Mouse (Mus musculus) layer of hippocampus, adult 18-20 months (tissue): ENCODE results near the gene Ankrd28. TPM values are rescaled to one million over a fixed set of nuclear protein-coding genes. Genes with fewer than 3 reads are reported as not detected.

ENCODE experiments used
- DNase-seq, 2 experiments: peaks; one replicate each; pipeline ENCODE4 v3.0.0; 2022; ENCODE audit warnings: low spot score in 2 of 2
- total RNA-seq, 2 experiments: library from RNA; stranded (reverse); gene quantifications; 2 replicates each; pipeline ENCODE4 v1.2.3; 2021

Ankrd28 gene
- total RNA-seq, 2 experiments from 2014 or later = 45.4 to 52.1 TPM

- DNase-seq = no peak
Measured at GRCm38 (mm10) chr14:31651206-31651605, 179.2 kb downstream of the Ankrd28 start.

- no peak for DNase-seq
Measured at GRCm38 (mm10) chr14:31650347-31650746, 180.1 kb downstream of the Ankrd28 start.

Other genes with a start within 250 kb of the Ankrd28 start
- under 1 TPM; 0.18 to 0.47 TPM for gene Colq, start 239.3 kb downstream of the Ankrd28 start, total RNA-seq
- gene Gm49387, start 189.8 kb downstream of the Ankrd28 start, total RNA-seq = not detected
- 10 to 100 TPM; 10.3 TPM for gene Btd, start 189.6 kb downstream of the Ankrd28 start, total RNA-seq
- 1 to 10 TPM; 5.8 to 9.2 TPM for gene Hacl1, start 189.4 kb downstream of the Ankrd28 start, total RNA-seq
- 1 to 10 TPM; 2.0 to 2.4 TPM for gene Galnt15, start 198.3 kb upstream of the Ankrd28 start, total RNA-seq